Mouse (Mus musculus) olfactory bulb, adult 2 months (tissue): ENCODE measurements around the gene Pkd1.

Experiments used
- CTCF ChIP-seq: fragments of 200-500 bp; IDR thresholded peaks from 2 replicates; pipeline ENCODE4 v1.5.1; 2012; ENCODE audit warnings: low read depth, mild to moderate bottlenecking, low read length, moderate library complexity; ENCODE audit not compliant: insufficient read depth
- POLR2A ChIP-seq: fragments of 200-500 bp; IDR thresholded peaks from 2 replicates; pipeline ENCODE4 v1.6.1; 2012; ENCODE audit warnings: mild to moderate bottlenecking, low read depth, low read length, moderate library complexity; ENCODE audit not compliant: insufficient read depth

DNA sequence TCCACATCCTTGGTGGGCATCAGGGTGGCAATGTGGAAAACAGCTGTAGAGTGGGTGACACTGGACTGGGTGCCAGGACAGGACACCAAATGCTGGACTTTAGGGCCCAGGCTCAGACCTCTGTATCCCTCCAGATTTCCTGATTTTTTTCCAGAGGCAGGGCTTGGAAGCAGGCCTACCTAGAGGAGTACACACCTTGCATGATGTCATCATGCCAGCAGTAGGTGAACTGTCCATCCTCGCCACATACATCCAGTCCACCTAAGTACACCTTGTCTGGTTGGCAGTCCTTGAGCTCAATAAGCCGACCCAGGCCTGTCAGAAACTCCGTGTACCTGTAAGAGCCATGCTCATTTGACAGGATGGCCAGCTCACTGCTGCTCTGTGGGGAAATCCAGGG lies 48.4 kb downstream of the Pkd1 start:
- no peak for TF ChIP-seq POLR2A
- no peak for TF ChIP-seq CTCF
